Mouse (Mus musculus) urinary bladder, postnatal 14 days (tissue): ENCODE measurements at regions not wholly inside any gene's neighbourhood (a gene's known extent, or its start where the extent isn't known, plus 50 kb on each side); places are given as distances from the start of the nearest gene placed in this dataset.

Experiments
- DNase-seq: peaks from one replicate; pipeline ENCODE4 v3.0.0; 2021; ENCODE audit warnings: low spot score

DNA sequence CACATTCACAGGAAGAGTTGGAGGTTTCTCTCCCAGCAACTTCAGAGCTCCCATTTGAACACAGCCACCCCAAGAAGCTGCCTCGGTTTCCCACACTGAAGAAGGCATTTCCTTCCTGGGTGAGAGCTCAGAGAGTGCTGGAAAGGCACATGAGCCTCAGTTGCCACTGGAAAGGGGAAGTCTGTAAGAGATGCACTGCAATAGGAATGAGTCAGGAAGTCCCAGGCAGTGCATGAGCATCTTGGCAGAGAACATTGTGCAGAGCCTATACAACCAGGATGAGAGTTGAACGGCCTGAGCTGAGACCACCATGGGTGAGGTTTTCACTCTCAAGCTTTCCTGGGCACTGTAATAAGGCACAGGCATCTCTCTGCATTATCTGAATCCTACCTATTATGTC is 244.4 kb downstream of the Irs2 start:
- no peak for DNase-seq

GRCm38 (mm10) chr8:10761694-10762305 is 246.5 kb downstream of the Irs2 start:
- no peak for DNase-seq

- DNase-seq: peak; percentile 40
Measured at GRCm38 (mm10) chr8:10760851-10761693, 247.2 kb downstream of the Irs2 start.

- DNase-seq: no peak
Measured at GRCm38 (mm10) chr8:10760231-10760630, 248.0 kb downstream of the Irs2 start.

DNA sequence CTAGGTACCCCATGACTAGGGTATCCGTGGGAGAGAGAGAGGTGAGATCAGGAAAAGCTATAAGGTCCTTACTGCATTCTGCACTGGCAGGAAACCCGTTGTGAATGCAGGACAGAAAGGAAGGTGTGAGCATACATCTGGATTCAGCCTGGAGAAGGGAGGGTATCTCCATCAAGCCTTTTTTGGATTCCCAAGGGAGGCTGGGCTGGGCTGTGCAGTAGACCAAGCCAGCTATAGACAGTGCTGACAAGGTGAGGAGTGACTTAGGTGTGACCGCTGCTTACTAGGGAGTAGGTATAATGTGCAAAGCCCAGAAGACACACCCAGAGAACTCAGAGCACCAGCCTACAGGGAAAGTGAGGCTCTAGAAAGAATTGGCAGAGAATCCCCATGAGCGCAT is 250.1 kb downstream of the Irs2 start:
- no peak for DNase-seq

- DNase-seq: no peak
Measured at GRCm38 (mm10) chr8:10754986-10755308, 253.3 kb downstream of the Irs2 start.

DNA sequence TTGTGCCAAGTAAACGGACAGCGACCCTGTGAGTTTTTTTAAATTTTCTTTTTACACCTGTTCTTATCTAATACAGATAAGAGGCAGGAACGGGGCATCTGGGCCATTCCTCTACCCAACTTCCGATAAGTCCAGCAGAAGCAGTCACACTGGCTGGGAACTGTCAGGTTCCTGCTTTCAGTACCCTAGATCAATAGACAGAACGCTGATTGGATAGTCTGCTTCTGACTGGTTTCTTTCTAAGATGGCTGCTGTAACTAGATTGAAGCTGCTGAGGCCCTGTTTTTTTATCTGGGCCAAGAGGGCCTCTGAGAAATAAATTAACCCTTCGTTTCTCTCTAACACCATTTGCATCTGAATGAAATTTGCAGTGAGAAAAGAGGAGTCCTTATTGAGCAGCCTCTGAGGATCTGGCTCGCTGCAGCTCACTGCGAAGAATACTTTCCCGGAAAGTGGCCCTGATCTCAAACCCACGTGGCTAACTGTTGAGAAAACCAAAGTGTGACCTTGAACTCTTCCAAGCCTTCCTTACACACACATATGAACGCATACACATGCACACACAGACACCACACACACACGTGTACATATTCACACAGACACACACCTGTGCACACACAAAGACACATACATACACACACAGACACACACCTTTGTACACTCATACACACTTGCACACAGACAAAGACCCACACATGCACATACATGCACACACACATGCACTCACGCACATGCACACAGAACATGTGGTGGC is 253.8 kb downstream of the Irs2 start:
- DNase-seq: no peak

- no peak for DNase-seq
Measured at GRCm38 (mm10) chr8:10753056-10753455, 255.2 kb downstream of the Irs2 start.

DNA sequence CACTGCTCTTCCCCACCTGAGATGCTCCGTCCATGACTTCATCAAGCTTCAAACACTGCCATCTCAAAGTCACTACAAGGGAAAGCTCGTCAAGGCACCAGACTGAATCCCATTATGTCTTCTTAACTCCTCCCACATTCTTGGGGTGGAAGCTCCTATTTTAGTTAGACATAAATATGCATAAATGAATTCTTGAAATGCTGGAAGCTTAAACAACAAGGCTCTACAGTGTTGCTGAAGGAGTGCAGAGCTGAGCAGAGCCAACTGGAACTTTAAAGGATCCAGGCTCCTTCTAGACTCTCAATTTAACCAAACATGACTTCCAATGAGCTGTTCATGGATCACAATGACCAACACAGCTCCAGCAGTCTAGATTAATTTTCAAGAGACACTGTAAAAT is 261.1 kb downstream of the Irs2 start:
- DNase-seq: no peak

GRCm38 (mm10) chr8:10743241-10743640 is 265.0 kb downstream of the Irs2 start:
- no peak for DNase-seq

DNA sequence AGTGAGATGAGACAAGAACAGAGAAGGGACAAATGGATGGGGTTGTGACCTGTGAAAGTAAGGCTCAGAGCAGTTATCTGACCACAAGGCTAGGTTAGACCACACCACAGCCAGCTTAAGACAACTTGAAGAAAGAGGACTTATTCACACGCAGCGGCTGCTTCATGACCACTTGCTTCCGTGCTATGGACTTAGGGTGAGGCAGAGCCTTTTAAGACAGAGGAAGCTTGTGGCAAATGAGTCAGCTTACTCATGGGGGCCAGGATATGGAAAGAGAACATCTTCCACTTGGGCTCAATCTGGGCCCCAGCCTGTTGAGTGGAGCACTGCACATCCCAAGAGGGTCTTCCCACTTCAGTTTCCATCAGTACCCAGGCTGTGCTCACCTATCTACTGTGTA is 267.4 kb downstream of the Irs2 start:
- DNase-seq: no peak

GRCm38 (mm10) chr8:10738486-10739081 is 269.7 kb downstream of the Irs2 start:
- DNase-seq: no peak

GRCm38 (mm10) chr8:10734746-10735145 is 273.5 kb downstream of the Irs2 start:
- DNase-seq: no peak

DNA sequence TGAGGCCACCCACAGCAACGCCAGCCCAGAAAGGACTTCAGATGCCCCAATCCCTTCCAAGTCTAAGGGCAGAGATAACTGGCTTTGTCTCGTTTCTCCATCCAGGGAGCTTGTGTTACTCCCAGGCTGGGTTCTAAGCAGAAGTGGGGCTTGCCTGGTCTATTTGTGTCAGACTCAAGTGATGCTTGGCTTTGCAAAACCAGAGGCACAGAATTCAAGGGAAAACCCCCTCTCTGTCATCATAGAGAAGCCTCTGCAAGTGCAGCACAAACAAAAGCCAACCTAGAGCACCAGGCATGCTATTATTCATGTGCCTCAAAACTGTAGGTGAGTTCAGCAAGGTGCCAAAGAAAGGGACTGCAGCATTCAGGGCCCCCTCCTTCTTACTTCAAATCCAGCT is 284.9 kb downstream of the Irs2 start:
- DNase-seq: no peak

DNA sequence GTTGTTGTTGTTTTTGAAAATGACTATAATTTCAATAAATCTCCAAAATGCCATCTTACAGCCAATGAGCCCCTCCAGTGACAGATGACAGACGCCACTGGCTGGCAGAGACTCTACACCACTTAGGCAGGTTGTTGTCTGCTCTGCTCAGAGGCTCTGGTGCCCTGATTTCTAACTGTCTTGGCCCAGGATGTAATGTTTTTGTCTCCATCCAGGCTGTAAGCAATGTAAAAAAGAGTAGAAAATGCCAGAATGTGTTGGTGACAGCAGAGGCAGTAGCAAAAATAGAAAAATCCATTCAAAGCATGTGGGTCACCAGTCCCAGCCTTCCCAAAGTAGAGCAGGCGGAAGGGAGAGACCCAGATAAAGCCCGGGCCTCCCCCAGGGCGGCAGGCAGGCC is 285.5 kb downstream of the Irs2 start:
- DNase-seq: no peak

GRCm38 (mm10) chr8:10722342-10722741 is 285.9 kb downstream of the Irs2 start:
- DNase-seq: no peak

DNA sequence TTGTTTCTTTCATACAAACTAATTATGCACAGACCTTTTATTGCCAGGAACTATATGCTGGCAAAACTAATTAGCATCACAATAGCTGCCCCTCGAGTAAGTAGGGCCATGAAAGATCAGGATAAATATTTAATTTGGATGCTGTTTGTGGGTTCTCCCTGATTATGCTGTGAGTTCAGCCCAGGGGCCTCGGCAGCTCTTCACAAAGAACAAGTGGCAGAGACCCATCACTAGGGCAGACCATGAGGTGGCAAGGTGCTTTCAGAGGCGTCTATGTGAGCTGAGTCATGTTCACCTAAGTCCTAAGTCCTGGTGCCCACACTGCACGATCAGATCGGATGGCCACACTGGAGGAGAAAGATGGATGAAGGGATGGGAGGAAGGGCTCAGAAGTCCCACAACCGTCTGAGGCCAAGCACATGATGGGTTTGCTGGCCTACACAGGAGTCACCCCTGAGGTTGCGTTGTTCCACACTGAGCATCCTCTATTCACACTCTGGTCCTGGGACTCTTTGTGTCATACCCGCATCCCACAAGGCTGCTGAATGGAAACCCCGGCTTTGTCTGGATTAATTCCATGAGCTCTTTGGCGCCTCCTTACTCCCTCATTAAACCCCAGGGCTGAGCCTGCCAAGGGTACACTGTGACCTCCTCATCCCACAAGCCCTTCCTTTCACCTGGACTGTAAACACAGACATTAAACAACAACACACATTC is 287.0 kb downstream of the Irs2 start:
- DNase-seq: no peak

DNA sequence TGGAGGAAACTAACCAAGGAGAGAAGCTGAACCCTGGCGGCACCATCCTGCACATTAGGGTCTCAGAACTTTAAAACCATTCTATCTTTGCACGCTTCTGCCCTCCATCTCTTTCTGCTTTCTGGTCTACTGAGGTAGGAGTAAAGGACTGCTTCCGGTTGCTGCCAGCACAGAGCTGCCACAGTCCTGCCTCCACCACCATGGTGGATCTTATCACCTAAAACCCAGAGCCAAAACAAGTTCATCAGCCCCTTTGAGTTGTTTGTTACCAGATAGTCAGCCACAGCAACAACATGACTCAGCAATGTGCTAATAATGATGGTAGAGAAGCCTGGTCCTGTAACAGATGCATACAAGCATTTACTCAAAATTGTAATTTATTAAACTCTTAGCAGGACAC is 287.9 kb downstream of the Irs2 start:
- DNase-seq: no peak

DNA sequence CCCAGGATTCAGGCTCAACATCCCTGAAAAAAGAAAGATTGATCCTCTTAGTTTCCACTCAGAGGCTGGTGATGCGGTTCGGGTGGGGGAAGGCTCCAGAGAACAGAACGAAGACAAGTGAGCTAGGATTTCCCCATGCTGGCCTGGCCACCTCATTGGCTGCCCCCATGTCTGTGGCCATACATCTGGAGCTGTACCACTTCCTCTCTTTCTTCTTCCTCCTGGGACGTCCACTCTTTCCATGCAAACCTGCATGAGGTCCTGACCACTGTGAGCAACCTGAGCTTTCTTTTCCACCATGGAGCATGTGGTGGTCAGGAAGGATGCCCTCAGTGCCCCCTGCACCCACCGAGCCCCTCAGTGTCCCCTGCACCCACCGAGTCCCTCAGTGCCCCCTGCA is 288.8 kb downstream of the Irs2 start:
- no peak for DNase-seq

- no peak for DNase-seq
Measured at GRCm38 (mm10) chr8:10717297-10717696, 291.0 kb downstream of the Irs2 start.

DNA sequence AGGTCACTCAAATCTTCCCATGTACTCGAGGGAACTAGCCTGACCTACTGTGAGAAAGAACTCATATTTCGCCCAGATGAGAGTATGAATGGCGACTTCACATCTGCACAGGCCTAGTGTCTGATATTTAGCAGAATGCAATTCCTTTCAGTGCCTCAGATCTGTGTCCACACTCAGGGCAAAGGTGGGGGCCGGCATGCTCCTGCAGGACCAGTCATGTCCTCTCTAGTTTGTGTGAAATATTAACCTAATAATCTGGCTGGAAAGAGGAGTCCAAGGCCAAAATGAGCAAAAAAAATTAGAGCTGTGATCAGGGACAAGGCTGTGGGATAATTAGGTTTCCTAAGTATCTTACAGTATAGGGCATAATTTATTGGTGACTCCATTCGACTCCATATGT is 292.1 kb downstream of the Irs2 start:
- no peak for DNase-seq

DNA sequence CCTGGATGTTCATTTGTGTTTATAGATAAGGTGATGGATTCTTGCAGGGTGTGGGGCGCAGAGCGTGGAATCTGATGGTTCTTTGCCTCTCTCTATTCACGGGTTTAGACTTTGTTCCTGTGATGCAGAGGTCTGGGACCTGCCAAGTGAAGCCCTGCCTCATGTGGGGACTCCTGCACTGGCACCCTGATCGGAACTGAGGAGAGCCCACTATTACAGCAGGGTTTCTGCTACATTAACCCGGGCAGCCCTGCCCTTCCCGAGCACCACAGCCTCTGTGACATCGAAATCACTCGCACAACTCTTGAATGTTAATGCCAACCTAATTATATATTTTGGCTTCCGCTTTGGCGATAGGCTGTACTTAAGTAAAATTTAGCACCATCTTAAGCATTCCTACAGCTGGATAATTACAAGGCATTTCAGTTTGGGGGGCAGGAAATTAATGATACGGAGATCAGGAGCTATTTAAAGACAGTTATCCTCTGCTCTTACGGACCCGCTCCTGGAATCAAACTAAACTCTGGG is 294.7 kb downstream of the Irs2 start:
- no peak for DNase-seq
